Mouse (Mus musculus) spleen, adult 2 months (tissue): ENCODE data around the gene Pagr1a. TPM values are rescaled to one million over a fixed set of nuclear protein-coding genes. Genes with fewer than 3 reads are reported as not detected.

Experiments used
- DNase-seq, 2 experiments: peaks; one replicate each; pipeline versions ENCODE4 v3.0.0 to v3.0.0-alpha.2; 2012 to 2021; ENCODE audit warnings: low spot score in 2 of 2, low read depth in 1 of 2
- H3K27ac ChIP-seq: fragments of 200-500 bp; 2 replicates; pipeline ENCODE4 v1.5.1; 2012; ENCODE audit warnings: low read length, inconsistent platforms; ENCODE audit not compliant: insufficient read depth
- H3K27me3 ChIP-seq: fragments of 200-500 bp; 2 replicates; pipeline ENCODE4 v1.6.1; 2012; ENCODE audit warnings: mild to moderate bottlenecking, moderate library complexity, low read length, inconsistent platforms; ENCODE audit not compliant: control insufficient read depth, insufficient read depth
- H3K36me3 ChIP-seq: fragments of 200-500 bp; 2 replicates; pipeline ENCODE4 v1.6.1; 2012; ENCODE audit warnings: mild to moderate bottlenecking, low read length, inconsistent platforms; ENCODE audit not compliant: control insufficient read depth, insufficient read depth
- H3K4me1 ChIP-seq: fragments of 200-500 bp; 2 replicates; pipeline ENCODE4 v1.6.1; 2011; ENCODE audit warnings: inconsistent platforms; ENCODE audit not compliant: control insufficient read depth, insufficient read depth, insufficient read length
- H3K4me3 ChIP-seq: fragments of 200-500 bp; 2 replicates; pipeline ENCODE4 v1.5.1; 2011; ENCODE audit warnings: mild to moderate bottlenecking, inconsistent platforms; ENCODE audit not compliant: insufficient read depth, insufficient read length; ENCODE audit errors: extremely low read depth
- CTCF ChIP-seq: fragments of 200-500 bp; IDR thresholded peaks from 2 replicates; pipeline ENCODE4 v1.5.1; 2011; ENCODE audit warnings: mild to moderate bottlenecking, inconsistent platforms; ENCODE audit not compliant: insufficient read depth, insufficient read length, insufficient replicate concordance; ENCODE audit errors: extremely low read depth
- POLR2A ChIP-seq: fragments of 200-500 bp; IDR thresholded peaks from 2 replicates; pipeline ENCODE4 v1.6.1; 2011; ENCODE audit warnings: low read depth, low read length, inconsistent platforms
- WGBS: fragments of 180-500 bp; shearing (Covaris S2); methylation state at CpG from one replicate; pipeline ENCODE4 v1.1.7; 2018; 5-methylcytosine and 5-hydroxymethylcytosine counted together
- polyA plus RNA-seq: library from polyadenylated mRNA; depleted of rRNA; stranded (reverse); fragments of >200 nt; gene quantifications from 2 replicates; pipeline ENCODE4 v1.2.3, GENCODE M21; 2012

Pagr1a gene
- polyA plus RNA-seq, 1 experiment, result 3.1 TPM

- Histone ChIP-seq H3K27ac (no peak overlapping the region), H3K4me1 (peaks cover 18% of the 10 kb centered on the region; the same call in 1 of the 2 replicates), H3K4me3 (no peak overlapping the region), H3K36me3 (peaks cover 2% of the 10 kb centered on the region; the same call in 1 of the 2 replicates), H3K27me3 (no peaks in the 10 kb centered on the region)
- WGBS, result 91% methylated on average over 2 of the region's 2 CpGs
- DNase-seq, result no peak
- TF ChIP-seq CTCF (no peak), POLR2A (no peak)
Measured at GRCm38 (mm10) chr7:127011051-127011450, 6.1 kb downstream of the Pagr1a start.

- Histone ChIP-seq H3K4me1 (peaks cover 18% of the 10 kb centered on the region; the same call in 1 of the 2 replicates), H3K36me3 (no peaks in the 10 kb centered on the region), H3K27me3 (no peaks in the 10 kb centered on the region), H3K27ac (peak overlapping the region; percentile 70; the same call in 1 of the 2 replicates), H3K4me3 (no peak overlapping the region)
- no peak for DNase-seq
- 79% methylated on average over 17 of the region's 17 CpGs for WGBS
- TF ChIP-seq POLR2A, result no peak
- TF ChIP-seq CTCF, result no peak
Measured at GRCm38 (mm10) chr7:127009307-127010085, 7.7 kb downstream of the Pagr1a start.

GRCm38 (mm10) chr7:127008239-127009019, 8.7 kb downstream of the Pagr1a start:
- TF ChIP-seq POLR2A, result no peak
- TF ChIP-seq CTCF, result no peak
- Histone ChIP-seq H3K4me1 (peaks cover 17% of the 10 kb centered on the region; the same call in 1 of the 2 replicates), H3K36me3 (no peaks in the 10 kb centered on the region), H3K27me3 (no peaks in the 10 kb centered on the region), H3K27ac (peak overlapping the region; percentile 70), H3K4me3 (no peak overlapping the region)
- peak in 1 of 2 experiments; percentile 44 for DNase-seq
- WGBS, result 38% methylated on average over 9 of the region's 9 CpGs

- no peak for DNase-seq
- H3K36me3 ChIP-seq, result no peaks in the 10 kb centered on the region
- no peaks in the 10 kb centered on the region for H3K27me3 ChIP-seq
- no peak overlapping the region for H3K27ac ChIP-seq
- peaks cover 12% of the 10 kb centered on the region; the same call in 1 of the 2 replicates for H3K4me1 ChIP-seq
- WGBS, result 91% methylated on average over 6 of the region's 6 CpGs
- TF ChIP-seq POLR2A (no peak), CTCF (no peak)
- H3K4me3 ChIP-seq, result no peak overlapping the region
Measured at GRCm38 (mm10) chr7:127007313-127008024, 9.7 kb downstream of the Pagr1a start.

- no peak for TF ChIP-seq POLR2A
- TF ChIP-seq CTCF, result no peak
- H3K4me3 ChIP-seq, result no peak overlapping the region
- no peaks in the 10 kb centered on the region for H3K27me3 ChIP-seq
- 93% methylated on average over 4 of the region's 4 CpGs for WGBS
- peaks cover 6% of the 10 kb centered on the region for H3K36me3 ChIP-seq
- no peak overlapping the region for H3K27ac ChIP-seq
- no peak for DNase-seq
- H3K4me1 ChIP-seq, result peaks cover 11% of the 10 kb centered on the region; the same call in 1 of the 2 replicates
Measured at GRCm38 (mm10) chr7:127004122-127004875, 12.9 kb downstream of the Pagr1a start.

GRCm38 (mm10) chr7:127003620-127004019, 13.5 kb downstream of the Pagr1a start:
- Histone ChIP-seq H3K4me3 (no peak overlapping the region), H3K27me3 (no peaks in the 10 kb centered on the region), H3K27ac (no peak overlapping the region), H3K36me3 (peaks cover 8% of the 10 kb centered on the region), H3K4me1 (peaks cover 4% of the 10 kb centered on the region; the same call in 1 of the 2 replicates)
- WGBS, result 93% methylated on average over 5 of the region's 5 CpGs
- no peak for DNase-seq
- no peak for TF ChIP-seq POLR2A
- no peak for TF ChIP-seq CTCF
